Mouse (Mus musculus): ENCODE results near the gene Zfp513. TPM values are rescaled to one million over a fixed set of nuclear protein-coding genes. Genes with fewer than 3 reads are reported as not detected.
A peak's percentile ranks its signal among the peaks of the same experiment; 100 is the strongest.
"Not testable (repeated sequence)": the region's sequence is repeated elsewhere in the genome, so short reads cannot be mapped to it uniquely, and the experiment has no call there.

Gene Zfp513
- total and polyA plus RNA-seq, 2 experiments from 2014 or later, result 10.9 to 11.8 TPM

GRCm38 (mm10) chr5:31219070-31219469 is 17.0 kb upstream of the Zfp513 start:
- Histone ChIP-seq H3K4me2 (ENCODE audit: low read depth) (peak overlapping the region; percentile 79), H3K4me3 (ENCODE audit: low read depth, low read length) (peak overlapping the region; percentile 100), H3K27me3 (ENCODE audit: insufficient read depth, low read length) (no peaks in the 10 kb centered on the region), H3K27ac (ENCODE audit: low read depth, low read length) (peak overlapping the region; percentile 36; the same call in 1 of the 2 replicates), H3K36me3 (ENCODE audit: insufficient read depth) (no peaks in the 10 kb centered on the region), H3K4me1 (ENCODE audit: insufficient read depth) (peaks cover 4% of the 10 kb centered on the region; the same call in 1 of the 2 replicates), H3K9ac (0 out of 2 replicates have a peak overlapping the region, but pooled peaks have one; percentile 18), H3K9me3 (ENCODE audit: low read length) (no peaks in the 10 kb centered on the region)
- ATAC-seq (no peak), DNase-seq (peak; percentile 59)
- WGBS, result 3% methylated on average over 2 of the region's 2 CpGs
- TF ChIP-seq CTCF (IDR thresholded peaks at IDR 0.05; ENCODE audit: low read depth), result peak; percentile 52

DNA sequence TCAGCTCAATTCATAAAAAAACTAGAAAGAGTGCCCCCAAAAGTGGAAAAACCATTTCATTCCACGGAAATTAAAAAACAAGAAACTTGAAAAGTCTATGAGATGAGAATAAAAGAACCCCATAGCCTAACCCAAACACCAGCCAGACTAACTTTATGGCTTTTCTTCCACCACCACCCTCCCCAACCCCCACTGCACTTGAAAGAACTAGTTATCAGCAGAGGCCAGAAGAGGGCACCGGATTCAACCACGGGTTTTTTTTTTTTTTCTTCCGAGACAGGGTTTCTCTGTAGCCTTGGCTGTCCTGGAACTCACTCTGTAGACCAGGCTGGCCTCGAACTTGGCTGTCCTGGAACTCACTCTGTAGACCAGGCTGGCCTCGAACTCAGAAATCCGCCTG is 16.2 kb upstream of the Zfp513 start:
- no peak overlapping the region for H3K4me3 ChIP-seq (ENCODE audit: low read depth, low read length)
- H3K27ac ChIP-seq (ENCODE audit: low read depth, low read length), result no peak overlapping the region
- H3K4me2 ChIP-seq (ENCODE audit: low read depth), result no peak overlapping the region
- no peak for DNase-seq
- H3K9me3 ChIP-seq (ENCODE audit: low read length), result no peaks in the 10 kb centered on the region
- peaks cover 4% of the 10 kb centered on the region; the same call in 1 of the 2 replicates for H3K4me1 ChIP-seq (ENCODE audit: insufficient read depth)
- TF ChIP-seq CTCF (IDR thresholded peaks at IDR 0.05; ENCODE audit: low read depth), result no peak
- WGBS, result 74% methylated on average over 7 of the region's 7 CpGs
- no peaks in the 10 kb centered on the region for H3K27me3 ChIP-seq (ENCODE audit: insufficient read depth, low read length)
- H3K36me3 ChIP-seq (ENCODE audit: insufficient read depth), result no peaks in the 10 kb centered on the region
- H3K9ac ChIP-seq, result no peak overlapping the region
- no peak for ATAC-seq

DNA sequence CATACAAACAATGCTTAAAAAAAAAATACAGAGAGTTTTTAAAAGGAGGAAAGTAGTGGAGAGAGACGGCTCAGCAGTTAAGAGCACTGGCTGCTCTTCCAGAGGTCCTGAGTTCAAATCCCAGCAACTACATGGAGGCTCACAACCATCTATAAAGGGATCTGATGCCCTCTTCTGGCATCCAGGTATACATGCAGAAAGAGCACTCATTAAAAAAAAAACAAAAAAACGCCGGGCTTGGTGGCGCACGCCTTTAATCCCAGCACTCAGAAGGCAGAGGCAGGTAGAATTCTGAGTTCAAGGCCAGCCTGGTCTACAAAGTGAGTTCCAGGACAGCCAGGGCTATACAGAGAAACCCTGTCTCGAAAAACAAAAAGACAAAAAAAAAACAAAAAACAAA is 14.5 kb upstream of the Zfp513 start:
- DNase-seq; ATAC-seq; H3K4me2 ChIP-seq (ENCODE audit: low read depth); H3K9ac ChIP-seq; H3K27ac ChIP-seq (ENCODE audit: low read depth, low read length); H3K4me1 ChIP-seq (ENCODE audit: insufficient read depth); H3K27me3 ChIP-seq (ENCODE audit: insufficient read depth, low read length); H3K36me3 ChIP-seq (ENCODE audit: insufficient read depth); H3K9me3 ChIP-seq (ENCODE audit: low read length); H3K4me3 ChIP-seq (ENCODE audit: low read depth, low read length): not testable (repeated sequence)
- WGBS, result 91% methylated on average over 6 of the region's 6 CpGs

GRCm38 (mm10) chr5:31204421-31204820 is 2.3 kb upstream of the Zfp513 start:
- no peak for TF ChIP-seq CTCF (IDR thresholded peaks at IDR 0.05; ENCODE audit: low read depth)
- Histone ChIP-seq H3K9ac (no peak overlapping the region), H3K4me1 (ENCODE audit: insufficient read depth) (peaks cover 6% of the 10 kb centered on the region; the same call in 1 of the 2 replicates), H3K36me3 (ENCODE audit: insufficient read depth) (peaks cover 60% of the 10 kb centered on the region), H3K4me2 (ENCODE audit: low read depth) (no peak overlapping the region), H3K4me3 (ENCODE audit: low read depth, low read length) (no peak overlapping the region), H3K27me3 (ENCODE audit: insufficient read depth, low read length) (no peaks in the 10 kb centered on the region), H3K27ac (ENCODE audit: low read depth, low read length) (no peak overlapping the region), H3K9me3 (ENCODE audit: low read length) (peaks cover 4% of the 10 kb centered on the region; the same call in 1 of the 2 replicates)
- ATAC-seq (no peak), DNase-seq (no peak)
- WGBS, result 98% methylated on average over 6 of the region's 6 CpGs

DNA sequence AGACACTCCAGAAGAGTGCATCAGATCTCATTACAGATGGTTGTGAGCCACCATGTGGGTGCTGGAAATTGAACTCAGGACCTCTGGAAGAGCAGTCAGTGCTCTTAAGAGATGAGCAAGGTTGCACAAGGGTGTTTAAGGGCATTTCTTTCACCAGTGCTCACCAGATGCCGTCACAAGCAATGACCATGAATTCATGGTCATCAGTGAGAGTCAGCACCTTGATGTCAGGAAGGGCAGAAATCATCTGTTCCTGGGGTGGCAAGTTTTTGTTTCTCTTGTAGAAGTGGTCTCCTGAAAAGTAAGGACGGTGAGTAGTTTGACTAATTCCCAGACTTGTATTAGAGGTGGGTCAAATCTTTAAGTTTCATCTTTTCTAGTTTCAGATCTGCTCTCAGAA is 1.8 kb upstream of the Zfp513 start:
- Histone ChIP-seq H3K4me1 (ENCODE audit: insufficient read depth) (peaks cover 6% of the 10 kb centered on the region; the same call in 1 of the 2 replicates), H3K9ac (no peak overlapping the region), H3K36me3 (ENCODE audit: insufficient read depth) (peaks cover 65% of the 10 kb centered on the region), H3K4me2 (ENCODE audit: low read depth) (no peak overlapping the region), H3K9me3 (ENCODE audit: low read length) (peaks cover 4% of the 10 kb centered on the region; the same call in 1 of the 2 replicates), H3K27me3 (ENCODE audit: insufficient read depth, low read length) (no peaks in the 10 kb centered on the region), H3K4me3 (ENCODE audit: low read depth, low read length) (no peak overlapping the region), H3K27ac (ENCODE audit: low read depth, low read length) (no peak overlapping the region)
- TF ChIP-seq CTCF (IDR thresholded peaks at IDR 0.05; ENCODE audit: low read depth), result no peak
- WGBS, result 89% methylated on average over 2 of the region's 2 CpGs
- ATAC-seq (no peak), DNase-seq (no peak)

DNA sequence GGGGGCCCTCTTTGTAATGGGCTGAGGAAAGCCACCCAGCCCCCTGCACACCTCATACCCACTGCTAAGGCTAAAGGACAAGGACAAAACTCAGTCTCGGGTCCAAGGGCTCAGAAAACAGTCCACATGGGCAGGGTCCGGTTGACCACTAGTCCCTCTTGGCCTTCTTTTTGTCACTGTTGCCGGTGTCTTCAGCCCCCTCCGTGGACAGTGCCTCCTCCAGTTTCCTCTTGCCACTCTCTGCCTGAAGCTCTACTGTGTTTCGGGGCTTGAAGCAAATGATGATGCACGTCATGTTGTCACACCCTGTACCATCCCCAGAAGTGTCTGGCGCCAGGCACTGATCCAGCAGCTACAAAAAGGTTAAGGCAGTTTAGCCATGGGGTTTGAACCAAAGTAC is 830 bp upstream of the Zfp513 start:
- H3K9me3 ChIP-seq (ENCODE audit: low read length), result peaks cover 4% of the 10 kb centered on the region; the same call in 1 of the 2 replicates
- H3K4me1 ChIP-seq (ENCODE audit: insufficient read depth), result peaks cover 6% of the 10 kb centered on the region; the same call in 1 of the 2 replicates
- H3K27me3 ChIP-seq (ENCODE audit: insufficient read depth, low read length), result no peaks in the 10 kb centered on the region
- no peak for ATAC-seq
- peak overlapping the region; percentile 62 for H3K4me2 ChIP-seq (ENCODE audit: low read depth)
- H3K36me3 ChIP-seq (ENCODE audit: insufficient read depth), result peaks cover 75% of the 10 kb centered on the region
- no peak for TF ChIP-seq CTCF (IDR thresholded peaks at IDR 0.05; ENCODE audit: low read depth)
- WGBS, result 90% methylated on average over 7 of the region's 7 CpGs
- no peak overlapping the region; the same call in 1 of the 2 replicates for H3K4me3 ChIP-seq (ENCODE audit: low read depth, low read length)
- no peak overlapping the region for H3K9ac ChIP-seq
- peak overlapping the region; percentile 79; the same call in 1 of the 2 replicates for H3K27ac ChIP-seq (ENCODE audit: low read depth, low read length)
- no peak for DNase-seq

GRCm38 (mm10) chr5:31201042-31201741 is 911 bp downstream of the Zfp513 start:
- Histone ChIP-seq H3K4me3 (ENCODE audit: low read depth, low read length) (peak overlapping the region; percentile 83), H3K4me2 (ENCODE audit: low read depth) (peak overlapping the region; percentile 83), H3K9ac (peak overlapping the region; percentile 92), H3K27ac (ENCODE audit: low read depth, low read length) (peak overlapping the region; percentile 85), H3K36me3 (ENCODE audit: insufficient read depth) (peaks cover 79% of the 10 kb centered on the region), H3K4me1 (ENCODE audit: insufficient read depth) (peaks cover 6% of the 10 kb centered on the region; the same call in 1 of the 2 replicates), H3K9me3 (ENCODE audit: low read length) (peaks cover 4% of the 10 kb centered on the region; the same call in 1 of the 2 replicates), H3K27me3 (ENCODE audit: insufficient read depth, low read length) (no peaks in the 10 kb centered on the region)
- ATAC-seq (no peak), DNase-seq (no peak)
- no peak for TF ChIP-seq CTCF (IDR thresholded peaks at IDR 0.05; ENCODE audit: low read depth)
- WGBS, result 23% methylated on average over 13 of the region's 13 CpGs

All from forebrain, postnatal 0 days (tissue).